Mouse (Mus musculus) embryonic fibroblast, embryonic 13.5 days (primary cell): ENCODE measurements around the gene Gpr155.

Experiments used
- CTCF ChIP-seq: IDR thresholded peaks from 2 replicates; pipeline ENCODE4 v1.5.1; 2011; ENCODE audit warnings: mild to moderate bottlenecking, control low read depth, low read length, moderate library complexity, borderline replicate concordance; ENCODE audit not compliant: insufficient read depth
- POLR2A ChIP-seq: IDR thresholded peaks from 2 replicates; pipeline ENCODE4 v1.6.1; 2011; ENCODE audit warnings: low read depth, mild to moderate bottlenecking, control low read depth, low read length, moderate library complexity

- TF ChIP-seq CTCF: no peak
- no peak for TF ChIP-seq POLR2A
Measured at GRCm38 (mm10) chr2:73298154-73298553, 88.2 kb downstream of the Gpr155 start.
